Mouse (Mus musculus) heart, postnatal 10 days (tissue): ENCODE results near the gene Gm11563. TPM values are rescaled to one million over a fixed set of nuclear protein-coding genes. Genes with fewer than 3 reads are reported as not detected.

Experiments used
- DNase-seq, 2 experiments: peaks; one replicate each; pipeline ENCODE4 v3.0.0; 2021
- intact Hi-C: fragments of 180-260 bp; cut with DNase I; formaldehyde crosslinking; loops from one replicate; pipeline ENCODE4 v1.15.1; 2025
- total RNA-seq, 2 experiments: library from RNA; stranded (reverse); gene quantifications; 2 replicates each; pipeline ENCODE4 v1.2.3; 2021

The Gm11563 gene
- total RNA-seq, 2 experiments from 2014 or later, result not detected

- DNase-seq, result no peak
- intact Hi-C loops, result no loop called here
Observed at GRCm38 (mm10) chr11:99609126-99609525, 49.6 kb downstream of the Gm11563 start.

Other genes with a start within 250 kb of the Gm11563 start
- gene Krt12, start 236.7 kb downstream of the Gm11563 start, total RNA-seq, result not detected
- gene Krt20, start 220.8 kb downstream of the Gm11563 start, total RNA-seq, result under 1 TPM; 0.26 to 0.30 TPM
- under 1 TPM in 1 of 2 experiments, not detected in 1; 0.17 TPM for gene Krt23, start 165.8 kb downstream of the Gm11563 start, total RNA-seq
- gene Krt39, start 137.6 kb downstream of the Gm11563 start, total RNA-seq, result not detected
- gene Krt40, start 115.8 kb downstream of the Gm11563 start, total RNA-seq, result not detected
- gene Krtap3-3, start 108.1 kb downstream of the Gm11563 start, total RNA-seq, result not detected
- gene Krtap3-2, start 102.1 kb downstream of the Gm11563 start, total RNA-seq, result not detected
- gene Gm11939, start 99.5 kb downstream of the Gm11563 start, total RNA-seq, result not detected
- gene Krtap3-1, start 92.3 kb downstream of the Gm11563 start, total RNA-seq, result not detected
- not detected for gene Krtap1-5, start 77.9 kb downstream of the Gm11563 start, total RNA-seq
- gene Krtap1-4, start 75.3 kb downstream of the Gm11563 start, total RNA-seq, result not detected
- gene Krtap1-3, start 67.6 kb downstream of the Gm11563 start, total RNA-seq, result not detected
- gene Krtap9-3, start 60.9 kb downstream of the Gm11563 start, total RNA-seq, result not detected
- gene Gm11938, start 55.7 kb downstream of the Gm11563 start, total RNA-seq, result not detected
- gene Gm11937, start 48.8 kb downstream of the Gm11563 start, total RNA-seq, result not detected
- not detected for gene Krtap2-4, start 44.1 kb downstream of the Gm11563 start, total RNA-seq
- gene Gm11562, start 38.5 kb downstream of the Gm11563 start, total RNA-seq, result not detected
- gene Krtap4-1, start 30.7 kb downstream of the Gm11563 start, total RNA-seq, result not detected
- not detected for gene Krtap4-2, start 23.9 kb downstream of the Gm11563 start, total RNA-seq
- not detected for gene Krtap4-7, start 14.9 kb downstream of the Gm11563 start, total RNA-seq
- gene Gm11555, start 8.7 kb downstream of the Gm11563 start, total RNA-seq, result not detected
- not detected for gene Krtap4-6, start 7.0 kb upstream of the Gm11563 start, total RNA-seq
- not detected for gene Gm14190, start 31.8 kb upstream of the Gm11563 start, total RNA-seq
- gene Gm14180, start 75.3 kb upstream of the Gm11563 start, total RNA-seq, result not detected
- gene Gm11595, start 114.0 kb upstream of the Gm11563 start, total RNA-seq, result not detected
- not detected for gene Krtap4-8, start 121.7 kb upstream of the Gm11563 start, total RNA-seq
- not detected for gene Krtap4-9, start 126.2 kb upstream of the Gm11563 start, total RNA-seq
- not detected for gene Gm11596, start 134.5 kb upstream of the Gm11563 start, total RNA-seq
- not detected for gene Gm11569, start 140.0 kb upstream of the Gm11563 start, total RNA-seq
- gene Gm11554, start 145.5 kb upstream of the Gm11563 start, total RNA-seq, result not detected
- not detected for gene Krtap4-13, start 150.9 kb upstream of the Gm11563 start, total RNA-seq
- gene Gm11564, start 156.7 kb upstream of the Gm11563 start, total RNA-seq, result not detected
- gene 2300003K06Rik, start 179.1 kb upstream of the Gm11563 start, total RNA-seq, result not detected
- not detected for gene Krtap4-16, start 192.6 kb upstream of the Gm11563 start, total RNA-seq
- not detected for gene Gm11568, start 199.0 kb upstream of the Gm11563 start, total RNA-seq
- gene Gm11559, start 205.5 kb upstream of the Gm11563 start, total RNA-seq, result not detected
- gene Krtap9-1, start 214.4 kb upstream of the Gm11563 start, total RNA-seq, result not detected
- not detected for gene Gm11567, start 220.2 kb upstream of the Gm11563 start, total RNA-seq
- gene Krtap31-1, start 249.0 kb upstream of the Gm11563 start, total RNA-seq, result not detected